Mouse (Mus musculus) bone marrow, adult 2 months (tissue): Measurements from ENCODE around the gene C1qb. TPM values are rescaled to one million over a fixed set of nuclear protein-coding genes. Genes with fewer than 3 reads are reported as not detected.

Experiments
- H3K27ac ChIP-seq: fragments of 200-500 bp; 2 replicates; pipeline ENCODE4 v1.5.1; 2012; ENCODE audit warnings: low read depth, mild to moderate bottlenecking, control low read depth, inconsistent platforms, low read length; ENCODE audit not compliant: control insufficient read depth, poor library complexity, insufficient read depth
- H3K4me1 ChIP-seq: fragments of 200-500 bp; 2 replicates; pipeline ENCODE4 v1.6.1; 2011; ENCODE audit warnings: low read length; ENCODE audit not compliant: control insufficient read depth, insufficient read depth
- H3K4me3 ChIP-seq: fragments of 200-500 bp; replicated peaks from 2 replicates; pipeline ENCODE3; 2011; ENCODE audit warnings: mild to moderate bottlenecking, low read depth, low read length, control low read depth; ENCODE audit not compliant: control insufficient read depth
- CTCF ChIP-seq: fragments of 200-500 bp; IDR thresholded peaks from 2 replicates; pipeline ENCODE4 v1.5.1; 2011; ENCODE audit warnings: low read length, control low read depth; ENCODE audit not compliant: control insufficient read depth, insufficient read depth
- POLR2A ChIP-seq: fragments of 200-500 bp; IDR thresholded peaks from 2 replicates; pipeline ENCODE4 v1.6.1; 2011; ENCODE audit warnings: low read depth, mild to moderate bottlenecking, control low read depth, low read length, borderline replicate concordance; ENCODE audit not compliant: control insufficient read depth
- WGBS: fragments of 180-500 bp; shearing (Covaris S2); methylation state at CpG from one replicate; pipeline ENCODE4 v1.1.7; 2018; 5-methylcytosine and 5-hydroxymethylcytosine counted together
- polyA plus RNA-seq: library from polyadenylated mRNA; stranded (reverse); fragments of >200 nt; gene quantifications from 2 replicates; pipeline ENCODE4 v1.2.4, GENCODE M21; 2011; ENCODE audit warnings: low replicate concordance; ENCODE audit not compliant: missing spikeins, insufficient read depth, insufficient read length

Gene C1qb
- polyA plus RNA-seq, 1 experiment: 77.8 TPM

- no peak overlapping the region for H3K27ac ChIP-seq
- 7% methylated on average over 27 of the region's 27 CpGs for WGBS
- TF ChIP-seq CTCF: no peak
- no peak for TF ChIP-seq POLR2A
- no peak overlapping the region for H3K4me3 ChIP-seq
- H3K4me1 ChIP-seq: peaks cover 3% of the 10 kb centered on the region
These were observed 49.5 kb downstream of the C1qb start for GRCm38 (mm10) chr4:136836387-136836931.

DNA sequence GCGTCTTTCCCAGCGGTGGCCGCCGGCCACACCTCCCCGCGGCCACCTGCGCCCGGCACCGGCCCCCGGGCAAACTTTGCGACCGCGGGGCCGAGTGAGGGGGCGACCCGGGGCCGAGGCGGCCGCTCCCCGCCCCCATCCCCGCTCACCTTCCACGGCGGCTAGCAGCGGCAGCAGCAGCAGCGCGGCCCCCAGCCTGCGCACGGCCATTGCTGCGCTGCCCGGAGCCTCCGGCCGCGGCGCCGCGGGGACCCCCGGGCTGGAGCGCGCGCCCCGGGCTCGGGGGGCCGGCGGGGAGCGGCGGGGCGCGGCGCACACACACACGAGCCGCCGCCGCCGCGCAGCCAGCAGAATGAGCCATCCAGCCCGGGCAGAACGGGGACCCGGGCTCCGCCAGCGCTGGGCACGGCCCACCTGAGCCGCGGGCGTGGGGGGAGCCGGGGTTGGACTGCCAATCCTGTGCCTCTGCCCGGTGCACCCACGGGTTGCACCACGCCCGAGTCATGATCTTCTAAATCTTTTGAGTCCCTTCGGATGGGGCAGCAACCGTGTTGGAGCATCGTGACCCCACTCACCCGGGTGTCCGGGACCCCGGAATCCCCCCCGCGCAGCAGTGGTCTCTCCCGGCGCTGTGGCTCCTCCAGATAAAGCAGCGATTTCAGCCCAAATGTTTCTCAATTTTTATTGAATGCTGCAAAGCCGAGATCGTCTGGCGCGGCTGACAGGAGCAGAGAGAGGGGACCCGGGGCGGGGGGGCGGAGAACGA lies 50.2 kb downstream of the C1qb start, which contains the start of gene Ephb2:
Ephb2 (minus strand) TSS at position 368 of the 766 bp plus-strand sequence.
- H3K27ac ChIP-seq: no peak within 1 kb of the TSS
- WGBS: 1% methylated on average over 85 of the region's 88 CpGs

GRCm38 (mm10) chr4:136834815-136835620 lies 51.0 kb downstream of the C1qb start:
- H3K27ac ChIP-seq: no peak overlapping the region
- WGBS: 3% methylated on average over 75 of the region's 76 CpGs
- TF ChIP-seq POLR2A: no peak
- no peak for TF ChIP-seq CTCF
- peaks cover 3% of the 10 kb centered on the region; the same call in 1 of the 2 replicates for H3K4me1 ChIP-seq
- no peak overlapping the region for H3K4me3 ChIP-seq

More for the DNA sequence above, 50.2 kb downstream of the C1qb start, which contains the start of gene Ephb2:
- peaks cover 3% of the 10 kb centered on the region; the same call in 1 of the 2 replicates for H3K4me1 ChIP-seq
- TF ChIP-seq POLR2A (no peak), CTCF (no peak)
- H3K4me3 ChIP-seq: no peak within 1 kb of the TSS

DNA sequence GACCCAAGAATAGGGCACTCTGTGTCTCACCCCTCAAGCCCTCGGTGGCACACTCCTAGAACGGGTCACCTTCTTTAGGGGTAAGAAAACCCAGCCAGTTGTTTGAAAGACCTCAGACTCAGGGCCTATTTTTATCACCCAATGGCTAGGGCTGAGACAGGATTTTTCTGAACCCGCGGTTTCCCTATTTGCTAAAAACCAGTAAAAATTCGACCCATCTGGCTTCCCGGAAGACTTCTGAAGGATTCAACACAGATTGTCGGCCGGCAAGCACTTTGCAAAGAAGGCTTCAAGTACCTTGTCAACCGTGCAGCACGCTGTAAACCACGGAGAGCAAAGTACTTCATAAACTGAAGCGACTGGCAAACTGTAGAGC lies 51.6 kb downstream of the C1qb start:
- 3% methylated on average over 12 of the region's 12 CpGs for WGBS
- no peak overlapping the region for H3K4me3 ChIP-seq
- no peak overlapping the region for H3K27ac ChIP-seq
- TF ChIP-seq POLR2A: no peak
- no peak for TF ChIP-seq CTCF
- peaks cover 3% of the 10 kb centered on the region; the same call in 1 of the 2 replicates for H3K4me1 ChIP-seq

DNA sequence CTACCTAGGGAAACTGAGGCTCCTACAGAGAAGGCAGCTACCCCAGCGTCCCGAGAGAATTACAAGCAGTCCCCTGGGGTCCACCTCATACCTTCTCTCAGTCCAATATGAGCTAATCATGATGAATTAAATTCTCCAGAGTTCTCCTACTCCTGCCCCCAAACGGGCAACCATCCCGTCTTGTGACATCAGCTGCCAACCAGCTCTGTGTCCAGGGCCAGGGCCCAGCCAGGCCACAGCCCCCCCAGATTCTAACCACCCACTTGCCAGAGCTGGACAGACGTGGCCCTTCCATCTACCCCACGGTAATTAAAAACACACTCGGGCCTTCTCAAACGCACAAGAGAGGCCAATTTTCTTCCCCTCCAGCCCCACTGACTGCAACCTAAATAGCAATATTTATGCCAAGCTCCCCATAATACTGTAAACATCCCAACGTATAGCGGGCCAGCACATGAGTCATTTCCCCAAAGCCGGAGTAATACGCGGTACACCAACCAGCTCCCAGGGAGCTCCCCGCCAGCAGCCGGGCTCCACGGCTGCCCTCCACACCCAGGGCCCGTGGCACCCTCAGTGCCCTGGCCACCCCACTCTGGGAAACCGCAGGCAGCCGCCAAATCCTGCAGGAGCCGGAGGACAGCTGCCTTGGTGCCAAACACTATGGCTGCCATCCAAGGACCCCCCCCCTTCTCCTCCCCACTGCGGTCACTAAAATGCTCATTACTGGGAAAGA lies 52.2 kb downstream of the C1qb start:
- Histone ChIP-seq H3K4me3 (no peak overlapping the region), H3K27ac (no peak overlapping the region), H3K4me1 (peaks cover 3% of the 10 kb centered on the region; the same call in 1 of the 2 replicates)
- TF ChIP-seq POLR2A (no peak), CTCF (no peak)
- 64% methylated on average over 21 of the region's 21 CpGs for WGBS

DNA sequence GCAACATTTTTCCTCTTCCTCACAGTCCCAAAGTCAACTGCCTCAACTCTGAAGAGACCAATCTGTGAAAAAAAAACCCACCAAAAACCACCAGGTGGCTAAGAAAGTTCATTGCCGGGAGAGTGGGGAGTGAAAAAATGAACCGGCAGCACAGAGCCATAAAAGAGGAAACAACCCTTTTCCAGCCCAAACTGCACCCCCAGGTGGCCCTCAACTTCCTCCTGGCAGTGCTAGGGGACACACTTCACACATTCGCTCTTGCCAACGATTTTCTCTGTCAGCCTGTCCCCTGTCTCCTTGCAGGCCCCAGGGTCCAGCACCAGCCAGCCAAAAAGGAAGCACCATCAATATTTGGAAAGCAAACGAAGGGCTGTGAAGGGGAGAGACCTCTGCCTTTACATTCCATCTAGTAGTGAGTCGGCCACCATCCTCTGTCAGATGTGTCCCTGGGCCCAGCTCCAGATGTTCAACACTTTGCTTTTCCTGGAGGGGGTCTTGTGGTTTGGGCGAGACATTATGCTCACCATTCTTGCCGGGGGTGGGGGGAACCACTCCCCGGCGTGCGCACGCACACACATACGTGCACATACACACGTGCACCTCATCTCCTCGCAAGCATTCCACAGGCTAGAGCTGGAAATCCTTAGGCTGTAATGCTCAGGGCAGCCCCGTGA lies 53.3 kb downstream of the C1qb start:
- Histone ChIP-seq H3K27ac (no peak overlapping the region), H3K4me1 (peaks cover 3% of the 10 kb centered on the region; the same call in 1 of the 2 replicates), H3K4me3 (no peak overlapping the region)
- 29% methylated on average over 16 of the region's 16 CpGs for WGBS
- TF ChIP-seq CTCF: no peak

DNA sequence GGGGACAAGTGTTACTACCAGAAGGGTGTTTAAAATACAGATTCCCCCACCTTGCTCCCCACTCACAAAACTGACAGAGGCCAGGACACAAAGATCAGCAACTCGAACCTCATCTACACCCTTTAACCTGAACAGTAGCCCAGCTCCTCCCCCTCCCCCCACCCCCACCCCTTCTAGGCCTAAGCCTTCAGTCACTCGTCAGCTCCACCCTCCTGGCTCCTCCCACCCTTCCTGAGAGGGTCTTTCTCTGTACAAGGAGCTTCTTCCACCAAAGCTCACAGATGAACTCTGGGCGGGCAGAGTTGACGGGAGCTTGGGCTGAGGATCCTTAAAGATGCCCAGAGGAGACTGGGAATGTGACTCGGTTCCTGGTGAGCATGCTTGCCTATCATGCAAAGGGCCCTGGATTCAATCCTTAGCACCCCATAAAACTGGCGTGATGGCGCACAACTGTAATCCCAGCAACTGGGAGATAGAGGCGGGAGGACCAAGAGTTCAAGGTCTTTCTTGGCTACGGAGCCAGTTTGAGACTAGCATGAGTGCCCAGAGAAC lies 55.6 kb downstream of the C1qb start:
- H3K27ac ChIP-seq: no peak overlapping the region
- H3K4me3 ChIP-seq: no peak overlapping the region
- WGBS: 74% methylated on average over 9 of the region's 9 CpGs
- no peak for TF ChIP-seq CTCF
- TF ChIP-seq POLR2A: no peak
- peaks cover 3% of the 10 kb centered on the region; the same call in 1 of the 2 replicates for H3K4me1 ChIP-seq

Other genes with a start within 250 kb of the C1qb start
- 5.1 TPM in 1 of 2 replicates, not detected in the other for gene Ephb2, start 50.2 kb downstream of the C1qb start, polyA plus RNA-seq
- gene C1qc, start 6.9 kb upstream of the C1qb start, polyA plus RNA-seq: 45.0 and 70.3 TPM in 2 replicates
- 136 and 239 TPM in 2 replicates for gene C1qa, start 12.6 kb upstream of the C1qb start, polyA plus RNA-seq
- not detected in 2 replicates for gene Epha8, start 70.6 kb upstream of the C1qb start, polyA plus RNA-seq
- gene Zbtb40, start 162.6 kb upstream of the C1qb start, polyA plus RNA-seq: 3.0 and 6.1 TPM in 2 replicates